Mouse (Mus musculus) urinary bladder, adult 18-20 months (tissue): Measurements from ENCODE around the gene Dhx16.
"Not testable (repeated sequence)": the region's sequence is repeated elsewhere in the genome, so short reads cannot be mapped to it uniquely, and the experiment has no call there.

ENCODE experiments used
- DNase-seq, 2 experiments: peaks; one replicate each; pipeline ENCODE4 v3.0.0; 2022; ENCODE audit warnings: low spot score in 2 of 2, mixed read lengths in 2 of 2

Gene Dhx16

GRCm38 (mm10) chr17:35879245-35880057, at the start of gene Dhx16:
TSS of gene Dhx16 (plus strand) at chr17:35879819.
- DNase-seq: peak; percentile 87 to 89

GRCm38 (mm10) chr17:35832400-35833238, 47.0 kb upstream of the Dhx16 start:
- no peak for DNase-seq

- DNase-seq: no peak
These were observed 46.3 kb upstream of the Dhx16 start for GRCm38 (mm10) chr17:35833239-35833751.

GRCm38 (mm10) chr17:35833894-35834293, 45.7 kb upstream of the Dhx16 start:
- no peak for DNase-seq

GRCm38 (mm10) chr17:35834696-35835422, 44.8 kb upstream of the Dhx16 start:
- DNase-seq: no peak

GRCm38 (mm10) chr17:35835424-35836140, 44.0 kb upstream of the Dhx16 start:
- DNase-seq: no peak

GRCm38 (mm10) chr17:35836178-35836965, 43.2 kb upstream of the Dhx16 start:
- DNase-seq: peak in 1 of 2 experiments; percentile 61

- DNase-seq: peak in 1 of 2 experiments; percentile 82
These were observed 42.6 kb upstream of the Dhx16 start for GRCm38 (mm10) chr17:35836991-35837422.

GRCm38 (mm10) chr17:35837487-35837886, 42.1 kb upstream of the Dhx16 start:
- no peak for DNase-seq

GRCm38 (mm10) chr17:35838122-35838544, 41.5 kb upstream of the Dhx16 start, which contains the start of gene Tubb5:
TSS of gene Tubb5 (minus strand) at chr17:35838306.
- DNase-seq: peak; percentile 90 to 97

- no peak for DNase-seq
These were observed 41.0 kb upstream of the Dhx16 start for GRCm38 (mm10) chr17:35838570-35838969.

- not testable (repeated sequence) for DNase-seq
These were observed 40.6 kb upstream of the Dhx16 start for GRCm38 (mm10) chr17:35839002-35839401.

GRCm38 (mm10) chr17:35840561-35840960, 39.1 kb upstream of the Dhx16 start:
- DNase-seq: no peak

GRCm38 (mm10) chr17:35841076-35841950, 38.3 kb upstream of the Dhx16 start, which contains the start of gene Mdc1:
TSS of gene Mdc1 (plus strand) at chr17:35841515.
- peak; percentile 95 to 99 for DNase-seq

- no peak for DNase-seq
These were observed 37.6 kb upstream of the Dhx16 start for GRCm38 (mm10) chr17:35842006-35842405.

- no peak for DNase-seq
These were observed 36.1 kb upstream of the Dhx16 start for GRCm38 (mm10) chr17:35843514-35843913.

- DNase-seq: no peak
These were observed 31.5 kb upstream of the Dhx16 start for GRCm38 (mm10) chr17:35848112-35848511.

GRCm38 (mm10) chr17:35850974-35851373, 28.6 kb upstream of the Dhx16 start:
- DNase-seq: no peak

GRCm38 (mm10) chr17:35859371-35859770, 20.2 kb upstream of the Dhx16 start:
- no peak for DNase-seq
